Mouse (Mus musculus): ENCODE measurements around the gene Rpn1. TPM values are rescaled to one million over a fixed set of nuclear protein-coding genes. Genes with fewer than 3 reads are reported as not detected.
A peak's percentile ranks its signal among the peaks of the same experiment; 100 is the strongest.
"Not testable (repeated sequence)": the region's sequence is repeated elsewhere in the genome, so short reads cannot be mapped to it uniquely, and the experiment has no call there.

Gene Rpn1
- polyA plus RNA-seq, 1 experiment from 2014 or later = 290 TPM

GRCm38 (mm10) chr6:88120813-88121212 is 36.5 kb downstream of the Rpn1 start:
- Histone ChIP-seq H3K9ac (replicated peaks; ENCODE audit: low read length) (no peak overlapping the region), H3K4me3 (replicated peaks; ENCODE audit: low read depth, low read length) (no peak overlapping the region), H3K4me1 (ENCODE audit: control insufficient read depth, insufficient read depth, low read length) (no peaks in the 10 kb centered on the region), H3K27me3 (ENCODE audit: control insufficient read depth, insufficient read depth, low read length) (no peaks in the 10 kb centered on the region), H3K36me3 (ENCODE audit: control insufficient read depth, insufficient read depth, low read length) (no peaks in the 10 kb centered on the region), H3K9me3 (ENCODE audit: control insufficient read depth, low read length) (no peaks in the 10 kb centered on the region), H3K27ac (replicated peaks; ENCODE audit: low read depth, low read length) (no peak overlapping the region), H3K4me2 (ENCODE audit: low read length) (no peak overlapping the region)
- DNase-seq (no peak), ATAC-seq (ENCODE audit: low FRiP score, low TSS enrichment) (no peak)
- 89% methylated on average over 7 of the region's 7 CpGs for WGBS

DNA sequence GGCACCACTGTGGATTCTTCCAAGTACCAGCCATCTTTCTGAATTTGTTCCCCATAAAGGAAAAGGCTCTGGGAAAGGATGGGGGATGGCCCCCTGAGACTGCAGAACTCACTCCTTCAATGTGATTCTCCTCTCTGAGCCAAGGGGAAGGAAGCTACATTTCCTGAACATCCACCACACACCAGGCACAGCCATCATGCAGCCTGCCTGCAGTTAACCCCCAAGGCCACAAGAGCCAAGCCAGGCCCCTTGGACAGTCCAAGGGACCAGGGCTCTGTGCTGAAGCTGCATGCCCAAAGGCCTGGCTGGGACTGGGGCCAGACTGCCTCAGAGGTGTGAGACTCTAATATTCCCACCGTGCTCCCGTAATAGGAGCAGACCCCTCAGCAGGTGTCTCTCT is 37.5 kb downstream of the Rpn1 start:
- no peak for DNase-seq
- WGBS = 79% methylated on average over 2 of the region's 2 CpGs

DNA sequence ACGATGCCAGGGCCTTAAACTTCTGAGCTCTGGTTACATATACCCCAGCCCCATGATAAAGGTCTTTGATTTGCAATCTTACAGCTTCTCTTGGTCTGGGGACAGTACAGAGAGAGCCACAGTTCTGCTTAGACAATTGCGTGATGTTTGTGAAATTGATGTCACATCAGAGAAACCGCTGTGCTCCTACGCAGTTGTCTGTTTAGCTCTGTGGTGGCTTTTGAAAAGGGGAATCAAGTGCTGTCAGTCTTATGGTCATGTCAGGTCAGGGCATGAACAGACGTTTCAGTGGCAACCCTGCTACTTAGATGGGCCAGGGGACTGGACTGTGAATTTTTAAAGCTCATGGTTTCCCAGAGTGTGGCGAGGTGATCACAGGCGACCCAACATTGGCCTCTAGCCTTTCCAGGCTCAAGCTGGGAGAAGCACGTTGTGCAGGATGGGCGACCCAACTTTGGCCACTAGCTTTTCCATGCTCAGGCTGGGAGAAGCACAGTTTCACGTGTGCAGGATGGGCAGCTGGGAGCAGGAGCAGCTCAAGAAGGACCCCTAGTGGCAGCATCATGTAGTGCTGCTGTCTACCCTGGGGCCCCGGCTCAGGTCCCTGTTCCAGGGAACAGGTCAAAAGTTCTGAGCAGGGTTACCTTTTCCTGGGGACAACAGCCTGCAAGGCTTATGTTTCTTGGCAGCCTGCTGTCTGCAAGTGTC is 39.0 kb downstream of the Rpn1 start:
- H3K4me2 ChIP-seq (ENCODE audit: low read length) = peak overlapping the region; percentile 35
- ATAC-seq (ENCODE audit: low FRiP score, low TSS enrichment) = no peak
- DNase-seq = no peak
- no peaks in the 10 kb centered on the region for H3K36me3 ChIP-seq (ENCODE audit: control insufficient read depth, insufficient read depth, low read length)
- H3K27me3 ChIP-seq (ENCODE audit: control insufficient read depth, insufficient read depth, low read length) = no peaks in the 10 kb centered on the region
- H3K27ac ChIP-seq (replicated peaks; ENCODE audit: low read depth, low read length) = no peak overlapping the region
- H3K4me1 ChIP-seq (ENCODE audit: control insufficient read depth, insufficient read depth, low read length) = no peaks in the 10 kb centered on the region
- WGBS = 40% methylated on average over 11 of the region's 11 CpGs
- H3K9me3 ChIP-seq (ENCODE audit: control insufficient read depth, low read length) = no peaks in the 10 kb centered on the region
- no peak overlapping the region for H3K9ac ChIP-seq (replicated peaks; ENCODE audit: low read length)
- H3K4me3 ChIP-seq (replicated peaks; ENCODE audit: low read depth, low read length) = no peak overlapping the region

More for the DNA sequence above, 37.5 kb downstream of the Rpn1 start:
- H3K27me3 ChIP-seq (ENCODE audit: control insufficient read depth, insufficient read depth, low read length) = no peaks in the 10 kb centered on the region
- no peak overlapping the region for H3K9ac ChIP-seq (replicated peaks; ENCODE audit: low read length)
- H3K27ac ChIP-seq (replicated peaks; ENCODE audit: low read depth, low read length) = no peak overlapping the region
- H3K36me3 ChIP-seq (ENCODE audit: control insufficient read depth, insufficient read depth, low read length) = no peaks in the 10 kb centered on the region
- no peaks in the 10 kb centered on the region for H3K9me3 ChIP-seq (ENCODE audit: control insufficient read depth, low read length)
- H3K4me3 ChIP-seq (replicated peaks; ENCODE audit: low read depth, low read length) = no peak overlapping the region
- no peaks in the 10 kb centered on the region for H3K4me1 ChIP-seq (ENCODE audit: control insufficient read depth, insufficient read depth, low read length)
- no peak overlapping the region for H3K4me2 ChIP-seq (ENCODE audit: low read length)
- no peak for ATAC-seq (ENCODE audit: low FRiP score, low TSS enrichment)

DNA sequence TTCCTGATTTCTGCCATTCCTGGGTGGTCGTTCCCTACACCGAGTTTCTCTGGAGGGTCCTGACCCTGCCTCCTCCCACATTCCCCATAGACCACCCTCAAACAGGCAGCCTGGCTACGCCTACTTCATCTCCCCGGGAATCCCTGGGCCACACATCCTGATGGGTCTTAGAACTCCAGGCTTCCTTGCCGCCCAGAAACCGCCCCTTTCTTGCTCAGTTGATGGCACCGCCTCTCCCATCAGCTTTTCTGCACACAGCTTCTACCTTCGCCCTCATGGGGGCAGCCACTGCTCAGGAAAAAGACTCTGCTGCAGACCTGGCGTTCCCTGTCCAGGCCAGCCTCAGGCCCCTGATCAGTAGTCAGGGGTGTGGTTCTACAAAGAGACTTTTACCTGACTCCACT is 39.6 kb downstream of the Rpn1 start:
- DNase-seq (peak; percentile 80), ATAC-seq (ENCODE audit: low FRiP score, low TSS enrichment) (peak; percentile 60; the same call in 1 of the 2 replicates)
- peak overlapping the region; percentile 35 for H3K4me2 ChIP-seq (ENCODE audit: low read length)
- H3K27ac ChIP-seq (replicated peaks; ENCODE audit: low read depth, low read length) = no peak overlapping the region
- no peak overlapping the region for H3K4me3 ChIP-seq (replicated peaks; ENCODE audit: low read depth, low read length)
- H3K9ac ChIP-seq (replicated peaks; ENCODE audit: low read length) = no peak overlapping the region
- WGBS = 2% methylated on average over 9 of the region's 9 CpGs
- H3K27me3 ChIP-seq (ENCODE audit: control insufficient read depth, insufficient read depth, low read length) = no peaks in the 10 kb centered on the region
- no peaks in the 10 kb centered on the region for H3K36me3 ChIP-seq (ENCODE audit: control insufficient read depth, insufficient read depth, low read length)
- no peaks in the 10 kb centered on the region for H3K4me1 ChIP-seq (ENCODE audit: control insufficient read depth, insufficient read depth, low read length)
- H3K9me3 ChIP-seq (ENCODE audit: control insufficient read depth, low read length) = no peaks in the 10 kb centered on the region

DNA sequence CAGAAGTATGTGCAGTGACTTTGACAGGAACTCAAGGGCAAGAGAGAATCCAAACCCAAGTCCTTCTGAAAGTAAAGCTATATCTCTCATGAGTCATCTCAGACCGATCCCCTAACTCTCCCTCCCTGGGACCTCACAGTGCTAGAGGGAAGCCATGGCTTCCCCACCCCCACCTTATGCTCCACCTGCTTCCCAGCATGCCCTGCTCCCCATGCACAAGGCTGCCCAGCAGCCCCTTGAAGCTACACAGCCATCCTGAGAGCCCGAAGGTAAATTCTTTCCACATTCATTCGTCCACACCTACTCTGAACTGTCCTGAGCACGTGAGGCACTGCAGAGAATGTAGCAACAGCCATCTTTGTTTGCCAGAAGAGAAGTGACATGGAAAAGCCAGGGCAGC is 40.3 kb downstream of the Rpn1 start:
- H3K27ac ChIP-seq (replicated peaks; ENCODE audit: low read depth, low read length) = no peak overlapping the region
- WGBS = 80% methylated on average over 4 of the region's 4 CpGs
- H3K4me3 ChIP-seq (replicated peaks; ENCODE audit: low read depth, low read length) = no peak overlapping the region
- H3K4me1 ChIP-seq (ENCODE audit: control insufficient read depth, insufficient read depth, low read length) = no peaks in the 10 kb centered on the region
- H3K4me2 ChIP-seq (ENCODE audit: low read length) = no peak overlapping the region
- H3K9ac ChIP-seq (replicated peaks; ENCODE audit: low read length) = no peak overlapping the region
- H3K9me3 ChIP-seq (ENCODE audit: control insufficient read depth, low read length) = no peaks in the 10 kb centered on the region
- H3K27me3 ChIP-seq (ENCODE audit: control insufficient read depth, insufficient read depth, low read length) = no peaks in the 10 kb centered on the region
- H3K36me3 ChIP-seq (ENCODE audit: control insufficient read depth, insufficient read depth, low read length) = no peaks in the 10 kb centered on the region
- ATAC-seq (ENCODE audit: low FRiP score, low TSS enrichment) (no peak), DNase-seq (no peak)

DNA sequence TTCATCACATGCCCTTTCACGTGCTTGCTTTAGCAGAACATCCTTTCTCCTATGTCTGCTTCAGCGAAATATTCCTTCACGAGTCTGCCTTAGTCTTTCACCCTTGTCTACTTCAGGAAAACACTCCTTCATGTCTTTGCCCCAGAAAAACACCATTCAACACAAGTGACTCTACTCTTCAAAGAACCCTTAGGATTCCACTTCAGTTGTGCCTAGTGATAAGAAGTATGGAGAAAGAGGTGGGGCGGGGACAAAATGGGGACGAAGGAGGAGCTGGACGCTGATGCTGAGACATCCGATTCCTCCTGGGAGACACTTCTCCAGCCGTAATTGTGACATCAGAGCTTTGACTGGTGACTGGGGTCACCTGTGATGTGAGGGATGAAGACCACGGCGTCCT is 41.5 kb downstream of the Rpn1 start:
- H3K27me3 ChIP-seq (ENCODE audit: control insufficient read depth, insufficient read depth, low read length); H3K4me3 ChIP-seq (replicated peaks; ENCODE audit: low read depth, low read length); H3K9ac ChIP-seq (replicated peaks; ENCODE audit: low read length); H3K4me2 ChIP-seq (ENCODE audit: low read length); H3K36me3 ChIP-seq (ENCODE audit: control insufficient read depth, insufficient read depth, low read length); H3K4me1 ChIP-seq (ENCODE audit: control insufficient read depth, insufficient read depth, low read length); DNase-seq; ATAC-seq (ENCODE audit: low FRiP score, low TSS enrichment); H3K27ac ChIP-seq (replicated peaks; ENCODE audit: low read depth, low read length); H3K9me3 ChIP-seq (ENCODE audit: control insufficient read depth, low read length): not testable (repeated sequence)
- 92% methylated on average over 10 of the region's 10 CpGs for WGBS

DNA sequence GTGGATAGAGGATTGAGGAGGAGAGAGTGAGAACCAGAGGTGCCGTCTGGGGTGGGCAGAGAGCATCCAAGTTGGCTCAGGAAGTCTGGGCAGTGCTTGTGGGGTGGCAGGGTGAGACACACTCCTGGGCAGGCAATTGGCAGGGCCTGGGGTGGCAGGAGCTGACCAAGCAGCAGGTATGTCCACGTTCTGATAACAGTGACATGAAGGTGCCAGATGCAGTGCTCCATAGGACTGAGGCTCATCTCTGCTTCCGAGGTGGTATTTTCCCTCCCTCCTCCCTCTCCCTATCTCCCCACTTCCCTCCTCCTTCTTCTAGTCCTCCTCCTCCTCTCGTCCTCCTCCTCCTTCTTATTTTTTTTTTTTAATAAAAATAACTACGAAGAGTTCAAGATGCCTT is 47.2 kb downstream of the Rpn1 start:
- Histone ChIP-seq H3K36me3 (ENCODE audit: control insufficient read depth, insufficient read depth, low read length) (no peaks in the 10 kb centered on the region), H3K4me1 (ENCODE audit: control insufficient read depth, insufficient read depth, low read length) (peaks cover 23% of the 10 kb centered on the region; the same call in 1 of the 2 replicates), H3K27me3 (ENCODE audit: control insufficient read depth, insufficient read depth, low read length) (no peaks in the 10 kb centered on the region), H3K9ac (replicated peaks; ENCODE audit: low read length) (peak overlapping the region; percentile 49; the same call in 1 of the 2 replicates), H3K4me3 (replicated peaks; ENCODE audit: low read depth, low read length) (peak overlapping the region; percentile 8; the same call in 1 of the 2 replicates), H3K27ac (replicated peaks; ENCODE audit: low read depth, low read length) (peak overlapping the region; percentile 75), H3K9me3 (ENCODE audit: control insufficient read depth, low read length) (no peaks in the 10 kb centered on the region), H3K4me2 (ENCODE audit: low read length) (peak overlapping the region; percentile 44)
- WGBS = 15% methylated on average over 5 of the region's 5 CpGs
- ATAC-seq (ENCODE audit: low FRiP score, low TSS enrichment) (0 out of 2 replicates have a peak, but pooled peaks have one; percentile 22), DNase-seq (no peak)

DNA sequence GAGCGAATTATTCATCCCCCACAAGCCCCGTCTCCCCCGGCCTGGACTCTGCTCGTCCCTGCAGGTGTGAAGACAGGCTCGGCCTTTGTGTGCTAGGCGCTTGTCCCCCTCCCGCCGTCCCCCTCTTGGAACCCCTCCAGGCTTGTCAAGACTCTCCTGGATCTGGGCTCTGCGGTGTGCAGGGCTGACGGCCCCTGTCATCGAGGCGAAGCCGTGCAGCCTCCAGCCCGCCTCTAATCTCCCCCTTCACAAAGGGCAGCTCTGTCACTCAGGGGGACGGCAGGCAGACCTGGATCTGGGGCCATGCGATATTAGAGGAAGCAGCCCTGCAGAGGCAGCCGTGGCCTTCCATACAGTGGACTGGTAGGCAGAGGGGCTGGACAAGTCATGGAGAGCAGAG is 47.8 kb downstream of the Rpn1 start:
- WGBS = under 1% methylated on average over 17 of the region's 17 CpGs
- H3K4me1 ChIP-seq (ENCODE audit: control insufficient read depth, insufficient read depth, low read length) = peaks cover 27% of the 10 kb centered on the region; the same call in 1 of the 2 replicates
- H3K9ac ChIP-seq (replicated peaks; ENCODE audit: low read length) = peak overlapping the region; percentile 49
- H3K4me2 ChIP-seq (ENCODE audit: low read length) = peak overlapping the region; percentile 44
- ATAC-seq (ENCODE audit: low FRiP score, low TSS enrichment) (peak; percentile 83), DNase-seq (peak; percentile 83)
- H3K27ac ChIP-seq (replicated peaks; ENCODE audit: low read depth, low read length) = peak overlapping the region; percentile 75
- peak overlapping the region; percentile 8; the same call in 1 of the 2 replicates for H3K4me3 ChIP-seq (replicated peaks; ENCODE audit: low read depth, low read length)
- no peaks in the 10 kb centered on the region for H3K27me3 ChIP-seq (ENCODE audit: control insufficient read depth, insufficient read depth, low read length)
- H3K9me3 ChIP-seq (ENCODE audit: control insufficient read depth, low read length) = no peaks in the 10 kb centered on the region
- no peaks in the 10 kb centered on the region for H3K36me3 ChIP-seq (ENCODE audit: control insufficient read depth, insufficient read depth, low read length)

DNA sequence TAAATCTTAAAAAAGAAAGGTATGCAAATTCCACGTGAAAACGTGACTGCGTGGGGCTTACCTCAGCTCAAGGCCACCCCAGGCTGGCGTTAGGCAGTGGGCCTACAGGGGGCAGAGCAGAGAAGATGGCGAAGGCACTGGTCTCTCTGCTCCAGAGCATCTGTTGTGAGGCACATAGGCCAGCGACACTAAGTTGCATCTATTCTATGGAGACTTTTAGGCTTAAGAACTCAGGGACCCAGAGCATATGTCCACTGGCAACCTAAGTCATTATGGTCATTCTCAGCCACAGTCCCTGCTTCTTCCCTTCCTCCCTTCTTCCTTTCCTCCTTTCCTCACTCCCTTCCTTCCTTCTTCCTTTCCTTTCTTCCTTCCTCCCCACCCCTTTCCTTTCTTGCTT is 48.8 kb downstream of the Rpn1 start:
- Histone ChIP-seq H3K36me3 (ENCODE audit: control insufficient read depth, insufficient read depth, low read length) (no peaks in the 10 kb centered on the region), H3K4me2 (ENCODE audit: low read length) (no peak overlapping the region), H3K4me1 (ENCODE audit: control insufficient read depth, insufficient read depth, low read length) (peaks cover 27% of the 10 kb centered on the region; the same call in 1 of the 2 replicates), H3K27me3 (ENCODE audit: control insufficient read depth, insufficient read depth, low read length) (no peaks in the 10 kb centered on the region), H3K27ac (replicated peaks; ENCODE audit: low read depth, low read length) (no peak overlapping the region), H3K4me3 (replicated peaks; ENCODE audit: low read depth, low read length) (no peak overlapping the region), H3K9me3 (ENCODE audit: control insufficient read depth, low read length) (no peaks in the 10 kb centered on the region), H3K9ac (replicated peaks; ENCODE audit: low read length) (no peak overlapping the region)
- DNase-seq (no peak), ATAC-seq (ENCODE audit: low FRiP score, low TSS enrichment) (no peak)
- WGBS = 78% methylated on average over 6 of the region's 6 CpGs
